Mouse (Mus musculus): ENCODE data around the gene Zfp385c. TPM values are rescaled to one million over a fixed set of nuclear protein-coding genes. Genes with fewer than 3 reads are reported as not detected.

Gene Zfp385c
- 1 to 10 TPM in 1 of 2 experiments, under 1 TPM in 1; 0.17 to 1.2 TPM for total RNA-seq (2021)
- long read RNA-seq, experiment 1 = 0 reads
- long read RNA-seq, experiment 2 = 0 reads

GRCm38 (mm10) chr11:100692164-100692616 lies at the start of gene Zfp385c:
TSS of gene Zfp385c (minus strand) at chr11:100692455.
- no peak for DNase-seq (ENCODE audit: low spot score in 2 of 2)

DNA sequence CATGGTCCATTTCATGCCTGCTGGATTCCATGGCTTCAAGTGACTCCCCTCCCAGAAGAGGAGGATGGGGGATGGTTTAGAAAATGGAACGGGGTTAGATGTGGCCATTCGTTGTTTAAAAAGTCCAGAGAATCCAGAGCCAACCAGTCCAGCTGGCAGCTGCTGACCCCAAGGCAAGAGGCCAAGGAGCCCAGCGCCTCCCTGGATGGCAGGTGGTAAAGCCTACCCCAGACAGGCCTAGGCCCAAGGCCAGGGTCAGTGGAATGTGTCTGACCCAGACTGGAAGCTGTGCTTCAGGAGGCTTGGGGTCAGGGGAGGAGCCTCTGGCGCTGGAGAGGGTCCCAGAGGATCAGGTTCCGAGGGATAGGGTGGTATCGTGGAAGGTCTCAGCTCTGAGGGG lies 49.1 kb upstream of the Zfp385c start:
- DNase-seq (ENCODE audit: low spot score in 2 of 2) = no peak

- no peak for DNase-seq (ENCODE audit: low spot score in 2 of 2)
Observed at GRCm38 (mm10) chr11:100738749-100739148, 46.5 kb upstream of the Zfp385c start.

GRCm38 (mm10) chr11:100738066-100738604 lies 45.9 kb upstream of the Zfp385c start, which contains the start of gene Rab5c:
TSS of gene Rab5c (minus strand) at chr11:100738215.
- DNase-seq (ENCODE audit: low spot score in 2 of 2) = peak; percentile 97 to 99

- no peak for DNase-seq (ENCODE audit: low spot score in 2 of 2)
Observed at GRCm38 (mm10) chr11:100737105-100737733, 45.0 kb upstream of the Zfp385c start.

GRCm38 (mm10) chr11:100736746-100737080 lies 44.5 kb upstream of the Zfp385c start:
- DNase-seq (ENCODE audit: low spot score in 2 of 2) = no peak

DNA sequence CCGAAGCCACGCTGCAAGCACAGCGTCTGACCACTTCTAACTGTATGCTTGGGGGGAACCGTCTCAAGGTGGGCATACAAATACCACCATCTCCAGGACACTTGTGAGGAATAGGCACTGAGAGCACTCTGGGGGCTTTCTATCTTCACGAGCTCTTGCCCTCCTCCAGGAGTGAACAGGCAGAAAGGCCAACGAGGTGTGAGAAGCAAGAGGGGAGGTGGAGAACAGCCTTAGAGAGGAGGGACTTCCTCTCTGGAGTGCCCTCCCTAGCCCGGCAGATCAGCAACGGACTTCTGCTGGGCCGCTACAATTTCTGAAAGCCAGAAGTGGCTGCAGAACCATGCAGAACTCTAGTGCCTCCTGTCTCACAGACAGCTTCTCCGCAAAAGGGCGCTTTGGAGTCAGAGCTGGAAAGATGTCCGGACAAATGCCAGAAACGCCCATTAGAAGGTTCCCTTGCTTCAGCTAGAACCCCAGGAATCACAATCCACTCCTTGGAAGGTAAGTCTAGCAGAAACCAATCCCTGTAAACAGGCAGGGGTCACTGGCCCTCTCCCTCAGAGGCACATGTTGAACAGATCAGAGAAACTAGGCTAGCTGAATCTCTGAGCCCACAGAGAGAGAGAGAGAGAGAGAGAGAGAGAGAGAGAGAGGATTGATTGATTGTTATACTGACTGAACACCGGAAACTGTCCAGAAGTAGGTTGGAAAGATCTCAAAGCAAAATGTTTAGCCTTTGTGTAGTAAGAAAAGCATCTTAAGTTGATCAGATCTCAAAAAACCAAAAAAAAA lies 43.9 kb upstream of the Zfp385c start:
- DNase-seq (ENCODE audit: low spot score in 2 of 2) = no peak

- no peak for DNase-seq (ENCODE audit: low spot score in 2 of 2)
Observed at GRCm38 (mm10) chr11:100735134-100735865, 43.0 kb upstream of the Zfp385c start.

GRCm38 (mm10) chr11:100730477-100731205 lies 38.4 kb upstream of the Zfp385c start:
- DNase-seq (ENCODE audit: low spot score in 2 of 2) = no peak

DNA sequence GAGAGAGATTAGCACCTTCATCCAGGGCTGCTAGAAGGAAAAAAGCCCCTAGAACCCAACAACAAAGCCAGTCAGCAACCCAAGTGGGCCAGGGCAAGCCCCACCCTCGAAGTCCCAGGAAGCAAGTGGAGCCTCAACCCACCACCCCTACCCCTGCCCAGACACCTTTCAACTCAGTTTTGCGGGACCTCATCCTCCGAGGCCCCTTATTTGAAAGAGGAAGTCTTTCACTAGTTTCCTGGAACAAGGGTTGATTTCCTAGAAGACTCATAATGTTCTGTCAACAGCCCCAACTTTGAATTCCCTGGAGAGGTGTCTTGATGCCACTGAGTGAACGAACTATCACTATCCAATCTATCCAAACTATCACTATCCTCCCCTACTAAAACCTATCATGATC lies 37.7 kb upstream of the Zfp385c start:
- no peak for DNase-seq (ENCODE audit: low spot score in 2 of 2)

- no peak for DNase-seq (ENCODE audit: low spot score in 2 of 2)
Observed at GRCm38 (mm10) chr11:100728601-100729000, 36.3 kb upstream of the Zfp385c start.

- no peak for DNase-seq (ENCODE audit: low spot score in 2 of 2)
Observed at GRCm38 (mm10) chr11:100727201-100727600, 34.9 kb upstream of the Zfp385c start.

DNA sequence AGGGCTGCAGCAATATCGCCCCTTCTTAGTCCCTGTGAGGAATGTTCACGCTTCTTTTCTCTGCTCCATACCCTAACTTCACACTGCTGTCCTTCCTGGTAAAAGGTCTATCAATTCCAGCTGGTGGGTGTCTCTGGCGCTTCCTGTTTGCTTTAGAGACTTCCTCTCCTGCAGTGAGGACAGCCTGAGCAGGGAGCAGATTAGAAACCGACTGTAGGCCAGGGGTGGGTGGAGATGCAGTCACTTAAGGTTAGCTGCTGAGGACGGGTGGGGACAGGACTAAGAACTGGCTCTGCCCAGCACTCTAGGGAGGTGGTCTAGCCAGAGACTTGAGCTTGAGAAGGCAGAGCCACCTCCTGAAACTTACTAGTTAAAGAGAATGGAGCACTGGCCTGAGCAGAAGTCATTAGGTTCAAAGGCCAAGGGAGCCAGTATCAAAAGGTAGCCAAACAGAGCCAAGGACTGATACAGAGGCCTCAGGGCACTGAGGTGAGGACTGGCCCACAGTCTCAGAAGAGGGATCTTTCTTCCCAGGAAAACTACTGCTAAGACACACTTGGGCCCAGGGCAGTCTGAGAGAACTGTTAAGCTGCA lies 32.8 kb upstream of the Zfp385c start:
- no peak for DNase-seq (ENCODE audit: low spot score in 2 of 2)

GRCm38 (mm10) chr11:100722493-100723028 lies 30.3 kb upstream of the Zfp385c start:
- DNase-seq (ENCODE audit: low spot score in 2 of 2) = no peak

GRCm38 (mm10) chr11:100721776-100722492 lies 29.7 kb upstream of the Zfp385c start:
- DNase-seq (ENCODE audit: low spot score in 2 of 2) = no peak

DNA sequence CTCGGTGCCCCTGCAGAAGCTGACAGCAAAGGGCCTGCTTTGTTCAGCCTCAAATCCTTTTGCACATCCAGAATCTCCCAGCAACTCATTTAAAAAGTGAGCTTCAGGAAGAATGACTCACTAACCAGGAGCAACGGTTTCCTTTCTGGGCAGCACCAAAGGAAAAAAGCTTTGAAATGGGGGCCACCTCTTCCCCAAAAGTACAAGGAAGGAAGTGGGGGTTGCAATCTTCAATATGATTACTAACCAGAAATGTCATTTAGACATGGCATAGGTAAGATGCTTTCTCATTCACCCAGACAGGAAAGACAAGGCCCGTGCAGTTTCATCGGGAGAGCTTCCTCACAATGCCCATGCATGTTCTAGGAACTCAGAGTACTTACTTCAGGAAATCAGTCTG lies 29.0 kb upstream of the Zfp385c start:
- no peak for DNase-seq (ENCODE audit: low spot score in 2 of 2)

- DNase-seq (ENCODE audit: low spot score in 2 of 2) = no peak
Observed at GRCm38 (mm10) chr11:100720345-100720744, 28.1 kb upstream of the Zfp385c start.

- DNase-seq (ENCODE audit: low spot score in 2 of 2) = no peak
Observed at GRCm38 (mm10) chr11:100719893-100720292, 27.6 kb upstream of the Zfp385c start.

DNA sequence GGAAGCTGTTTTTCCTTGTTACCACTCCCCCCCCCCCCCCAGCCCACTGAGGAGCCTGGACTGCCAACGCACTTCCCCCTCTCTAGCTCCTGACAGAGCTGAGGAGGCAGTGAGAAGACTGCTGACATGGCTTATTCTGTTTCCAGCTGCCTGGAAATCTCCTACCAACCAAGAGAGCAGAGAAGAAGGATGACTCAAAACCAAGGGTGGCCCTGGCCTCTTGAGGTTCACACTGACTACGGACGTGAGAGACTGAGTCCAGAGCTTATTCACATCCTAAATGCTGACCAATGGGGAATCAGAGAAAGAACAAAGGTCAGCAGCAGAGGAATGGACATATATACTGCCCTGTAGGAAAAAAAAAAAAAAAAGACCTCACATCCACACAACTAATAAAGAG lies 27.1 kb upstream of the Zfp385c start:
- no peak for DNase-seq (ENCODE audit: low spot score in 2 of 2)

DNA sequence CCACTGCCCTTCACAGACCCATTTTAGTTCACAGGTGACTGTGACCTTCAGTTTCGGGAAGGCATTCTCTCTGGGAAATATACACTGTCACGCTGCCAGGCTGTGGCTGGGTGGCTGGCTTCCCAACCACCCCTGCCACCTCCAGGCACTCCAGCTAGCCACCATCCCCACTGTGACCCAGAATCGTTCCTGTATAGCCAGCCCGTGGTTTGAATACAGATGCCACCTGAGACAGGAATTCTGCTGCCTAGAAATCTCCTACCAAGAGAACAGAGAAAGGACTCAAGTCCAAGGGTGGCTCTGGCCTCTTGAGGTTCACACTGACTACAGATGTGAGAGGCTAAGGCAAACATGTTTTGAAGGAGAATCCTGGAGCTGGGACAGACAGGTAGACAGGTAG lies 26.6 kb upstream of the Zfp385c start:
- DNase-seq (ENCODE audit: low spot score in 2 of 2) = no peak

All from layer of hippocampus, postnatal 14 days (tissue).